Mouse (Mus musculus) retina, embryonic 14.5 days (tissue): ENCODE results near the gene Cactin.

Experiments
- DNase-seq: peaks from one replicate; pipeline ENCODE4 v3.0.0-alpha.2; 2015; ENCODE audit warnings: low spot score

Cactin gene

DNA sequence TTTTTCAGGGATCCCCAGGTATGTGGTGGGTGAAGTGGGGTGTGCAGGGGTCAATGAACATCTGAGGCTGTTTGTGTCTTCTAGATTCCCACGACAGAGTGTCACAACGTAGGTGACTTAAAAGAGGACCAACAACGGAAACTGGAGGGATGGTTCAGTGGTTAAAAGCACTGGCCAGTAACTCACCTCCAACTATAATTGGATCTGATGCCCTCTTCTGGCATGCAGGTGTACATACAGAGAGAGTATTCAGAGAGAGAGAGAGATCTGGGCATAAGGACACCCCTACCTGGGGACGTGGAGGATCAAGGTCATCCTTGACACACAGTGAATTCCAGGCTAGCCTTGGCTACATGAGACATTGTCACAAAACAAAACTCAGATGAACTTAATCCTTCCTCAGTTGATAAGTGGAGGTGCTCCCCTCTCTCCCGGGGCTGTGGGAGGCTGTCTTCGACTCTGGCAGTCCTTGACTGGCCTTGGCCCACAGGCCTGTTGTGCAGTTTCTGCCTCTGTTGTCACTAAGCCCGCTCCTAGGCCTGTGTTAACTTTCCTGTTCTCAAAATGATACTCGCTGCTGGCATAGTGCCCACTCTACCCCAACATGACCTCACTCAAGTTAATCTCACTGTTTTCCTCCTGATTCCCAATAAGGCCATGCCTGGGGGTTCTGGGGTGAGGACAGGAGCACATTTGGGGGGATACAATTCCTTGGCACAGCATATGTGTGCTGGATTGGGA lies 23.7 kb downstream of the Cactin start:
- no peak for DNase-seq

DNA sequence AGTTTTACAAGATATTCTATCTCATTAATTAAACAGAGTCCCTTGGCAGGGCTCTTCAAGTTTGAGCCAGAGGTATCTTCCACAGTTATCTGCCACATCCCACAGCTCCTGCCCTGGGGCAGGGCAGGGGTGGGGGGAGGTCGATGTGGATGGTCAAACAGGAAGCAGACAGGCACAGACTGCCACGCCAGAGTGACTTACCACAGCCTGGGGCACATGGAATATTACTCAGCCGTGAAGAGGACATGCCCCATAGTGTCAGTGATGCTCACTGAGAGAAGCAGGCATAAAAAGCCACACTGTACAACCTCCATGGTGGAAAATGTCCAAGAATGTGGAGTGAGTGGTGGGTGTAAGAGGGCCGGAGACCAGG lies 24.2 kb downstream of the Cactin start:
- DNase-seq: no peak

DNA sequence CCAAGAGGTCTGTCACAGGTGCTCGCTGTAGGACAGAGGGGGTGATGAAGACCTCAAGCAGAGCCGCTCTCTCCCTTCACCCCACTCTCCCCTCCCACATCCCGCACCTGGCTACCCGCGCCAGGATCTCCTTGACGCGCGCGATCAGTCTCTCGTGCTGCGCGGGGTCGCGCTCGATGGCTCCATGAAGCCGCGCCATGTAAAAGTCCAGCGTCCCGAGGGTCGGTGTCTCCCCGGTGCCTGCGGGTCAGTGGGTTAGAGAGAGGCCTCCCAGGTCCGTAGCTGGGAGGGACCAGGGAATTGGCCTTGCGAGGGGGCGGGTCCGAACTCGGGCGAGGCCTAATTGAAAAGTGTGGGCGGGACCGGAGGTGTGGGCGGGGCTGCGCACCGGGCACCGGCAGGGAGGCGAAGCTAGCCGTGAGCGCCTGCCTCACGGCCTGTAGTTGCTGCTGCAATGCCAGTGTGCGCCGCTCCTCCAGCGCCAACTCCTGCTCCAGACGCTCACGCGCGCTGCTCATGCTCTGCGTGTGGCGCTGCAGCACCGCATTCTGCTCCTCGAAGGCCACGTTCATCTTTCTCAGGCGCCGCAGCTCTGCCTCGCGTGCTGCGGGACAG lies 25.7 kb downstream of the Cactin start:
- DNase-seq: peak; percentile 73

DNA sequence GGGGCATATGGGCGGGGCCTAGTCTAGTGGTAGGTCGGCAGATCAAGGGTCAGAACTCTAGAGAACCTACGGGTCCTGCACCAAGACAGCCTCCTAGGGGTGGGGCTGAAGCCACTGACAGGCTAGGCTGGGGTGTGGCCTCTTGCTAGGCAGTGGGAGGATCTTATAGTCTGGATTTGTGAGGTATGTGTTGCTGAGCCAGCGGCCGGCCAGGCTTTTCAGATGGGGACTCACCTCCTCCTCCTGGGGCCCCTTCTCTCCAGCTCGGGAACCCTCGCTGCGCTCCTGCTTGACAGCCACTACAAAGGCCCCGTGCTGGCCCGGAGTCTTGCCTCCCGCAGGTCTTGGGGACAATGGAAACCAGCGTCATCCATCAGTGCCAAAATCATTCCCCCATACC lies 28.2 kb downstream of the Cactin start:
- no peak for DNase-seq

DNA sequence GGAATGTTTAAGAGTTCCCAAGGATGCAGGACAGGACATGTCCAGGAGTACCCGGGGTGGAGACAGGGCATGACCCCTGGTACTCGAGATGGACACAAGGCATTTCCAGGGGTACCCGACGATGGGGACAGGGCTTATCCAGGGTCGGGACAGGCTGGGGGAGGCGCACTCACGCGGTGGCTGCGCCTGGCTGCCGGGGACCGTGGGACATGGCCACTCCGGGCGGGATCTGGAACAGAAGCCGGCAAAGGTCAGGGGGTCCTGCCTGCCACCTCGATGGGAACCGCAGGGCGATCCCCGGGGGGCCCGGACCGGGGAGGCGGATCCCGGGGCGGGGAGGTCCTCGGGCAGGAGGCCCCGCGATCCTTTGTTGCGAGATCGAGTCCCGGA lies 29.1 kb downstream of the Cactin start:
- DNase-seq: no peak

DNA sequence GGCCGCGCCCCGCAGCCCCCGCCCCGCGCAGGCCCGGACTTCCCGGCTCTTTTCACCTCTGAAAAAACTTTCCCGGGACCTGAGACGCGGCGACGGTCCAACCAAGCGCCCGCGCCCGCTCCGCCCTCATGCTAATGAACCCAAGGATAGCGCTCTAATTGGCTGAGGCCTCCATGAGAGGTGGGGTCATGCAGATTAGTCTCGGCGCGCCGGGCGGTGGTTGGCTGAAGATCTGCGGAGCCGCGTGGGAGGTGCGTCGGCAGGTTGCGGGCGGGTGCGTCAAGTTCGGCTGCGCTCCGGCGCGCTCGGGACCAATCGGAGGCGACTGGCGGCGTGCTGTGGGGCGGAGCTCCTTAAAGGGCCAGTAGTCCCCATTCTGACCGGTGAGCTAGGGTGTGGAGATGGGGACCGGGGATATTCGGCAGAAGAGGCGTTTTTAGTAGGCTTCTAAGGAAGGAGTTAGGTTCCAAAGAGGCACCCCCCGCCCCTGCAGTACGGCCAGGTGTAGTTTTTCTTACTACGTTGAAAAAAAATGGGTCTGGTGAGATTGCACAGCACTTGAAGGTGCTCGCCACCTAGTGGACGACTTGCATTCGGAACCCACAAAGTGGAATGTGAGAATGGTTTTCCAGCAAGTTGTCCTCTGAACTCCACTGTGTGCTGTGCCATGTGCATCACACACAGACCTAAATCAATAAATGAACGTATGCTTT lies 29.6 kb downstream of the Cactin start, which contains the start of gene Hmg20b:
Gene Hmg20b, minus strand, starts transcription at position 130 of the 713 bp plus-strand sequence.
- peak; percentile 99 for DNase-seq

DNA sequence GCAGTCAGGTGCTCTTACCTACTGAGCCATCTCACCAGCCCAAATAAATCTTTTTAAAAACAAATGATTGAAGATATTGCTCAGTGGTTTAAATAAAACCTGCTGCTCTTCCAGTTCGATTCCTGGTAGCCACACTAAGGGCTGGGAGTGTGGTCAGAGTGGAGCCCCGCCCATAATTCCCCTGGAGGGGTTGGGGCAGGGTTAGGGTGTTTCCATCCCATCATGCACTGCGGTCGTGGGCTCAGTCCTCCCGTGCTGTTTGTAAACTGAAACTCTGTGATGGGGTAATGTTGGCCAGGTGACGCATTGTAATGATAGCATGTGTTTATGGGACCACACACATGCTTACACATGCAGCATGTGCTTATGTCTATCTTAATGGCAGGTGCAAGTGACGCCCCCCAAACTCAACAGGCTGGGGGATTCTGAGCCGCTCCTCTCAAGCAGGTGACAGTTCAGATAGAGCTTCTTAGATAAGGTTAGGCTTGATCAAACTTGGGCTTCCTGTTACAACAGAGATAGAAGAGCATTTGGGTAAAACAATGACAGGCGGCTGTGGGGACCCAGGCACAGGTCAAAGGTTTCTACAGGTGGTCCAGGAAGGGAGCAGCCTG lies 30.9 kb downstream of the Cactin start:
- DNase-seq: no peak

DNA sequence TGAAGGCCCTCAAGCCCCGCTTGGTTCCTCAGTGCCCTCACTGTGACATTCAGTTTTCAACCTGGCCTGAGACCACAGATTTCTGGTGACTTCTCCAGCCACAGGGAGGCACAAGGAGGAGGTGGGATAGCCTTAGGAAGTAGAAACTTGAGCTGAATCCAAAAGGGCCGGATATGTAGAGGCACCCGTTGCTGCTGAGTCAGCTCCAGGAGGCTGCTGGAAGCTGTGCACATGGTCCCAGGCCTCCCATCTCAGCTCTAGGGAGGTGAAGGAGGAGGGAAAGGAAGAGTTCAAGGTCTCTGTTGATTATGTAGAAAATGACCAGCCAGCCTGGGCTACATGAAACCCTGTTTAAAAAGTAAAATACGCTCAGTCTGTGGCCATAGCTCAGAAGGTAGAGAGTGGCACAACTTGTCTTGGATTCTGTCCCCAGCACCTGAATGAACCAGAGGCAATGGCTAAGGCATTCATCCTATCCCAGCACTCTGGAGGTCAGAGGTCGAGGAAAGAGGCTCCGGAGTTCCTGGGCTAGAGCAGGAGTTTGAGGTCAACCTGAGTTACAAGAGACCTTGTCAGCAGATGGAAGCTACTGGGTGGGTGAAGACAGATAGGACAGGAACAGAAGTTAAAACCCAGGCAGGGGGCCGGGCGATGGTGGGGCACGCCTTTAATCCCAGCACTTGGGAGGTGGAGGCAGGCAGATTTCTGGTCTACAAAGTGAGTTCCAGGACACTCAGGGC lies 34.0 kb downstream of the Cactin start:
- no peak for DNase-seq

DNA sequence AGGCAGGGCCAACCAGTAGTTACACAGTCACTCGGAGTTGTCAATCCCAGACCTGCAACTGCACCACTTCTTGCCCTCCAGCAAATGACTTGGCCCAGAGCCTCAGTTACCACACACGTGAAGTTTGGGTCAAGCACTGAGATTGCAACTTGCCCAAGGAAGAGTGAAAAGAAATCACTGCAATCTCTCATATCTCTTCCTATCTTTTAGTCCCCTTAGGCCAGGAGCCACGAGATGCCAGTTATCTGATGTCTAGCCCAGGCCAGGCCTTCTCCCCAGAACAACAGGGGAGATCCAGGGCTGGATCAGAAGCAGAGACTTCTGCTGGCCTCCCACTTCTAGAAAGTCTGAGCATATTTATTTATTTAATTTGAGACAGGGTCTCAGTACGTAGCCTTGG lies 34.6 kb downstream of the Cactin start:
- DNase-seq: no peak

DNA sequence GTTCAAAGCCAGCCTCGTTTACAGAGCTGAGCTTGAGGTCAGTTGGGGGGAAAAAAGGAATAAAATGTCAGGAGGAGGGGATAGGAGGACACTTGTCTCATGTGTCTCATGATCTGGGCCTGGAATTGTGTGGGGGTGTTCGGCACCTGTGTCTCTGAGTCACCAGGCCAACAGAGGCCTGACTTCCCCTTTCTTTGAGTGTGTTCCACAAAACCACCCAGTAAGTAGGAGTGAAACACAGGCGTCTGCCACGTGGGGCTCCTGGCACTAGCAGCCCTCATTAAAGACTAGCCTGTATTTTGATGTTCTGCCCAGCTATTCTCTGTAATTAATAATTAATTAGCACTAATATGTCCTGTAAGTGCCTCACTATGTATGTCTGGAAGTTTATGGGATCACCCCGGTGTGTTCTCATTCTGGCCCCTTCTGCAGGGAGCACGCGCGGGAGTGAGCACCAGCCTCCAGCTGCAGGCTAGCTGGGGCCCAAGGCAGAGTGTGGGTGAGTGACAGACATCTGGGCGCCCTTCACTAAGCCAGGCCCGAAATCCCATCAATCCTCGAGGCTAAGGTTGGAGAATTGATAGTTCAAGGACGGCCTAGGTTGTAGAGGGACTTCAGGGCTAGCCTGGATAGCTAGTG lies 35.6 kb downstream of the Cactin start:
- DNase-seq: no peak

DNA sequence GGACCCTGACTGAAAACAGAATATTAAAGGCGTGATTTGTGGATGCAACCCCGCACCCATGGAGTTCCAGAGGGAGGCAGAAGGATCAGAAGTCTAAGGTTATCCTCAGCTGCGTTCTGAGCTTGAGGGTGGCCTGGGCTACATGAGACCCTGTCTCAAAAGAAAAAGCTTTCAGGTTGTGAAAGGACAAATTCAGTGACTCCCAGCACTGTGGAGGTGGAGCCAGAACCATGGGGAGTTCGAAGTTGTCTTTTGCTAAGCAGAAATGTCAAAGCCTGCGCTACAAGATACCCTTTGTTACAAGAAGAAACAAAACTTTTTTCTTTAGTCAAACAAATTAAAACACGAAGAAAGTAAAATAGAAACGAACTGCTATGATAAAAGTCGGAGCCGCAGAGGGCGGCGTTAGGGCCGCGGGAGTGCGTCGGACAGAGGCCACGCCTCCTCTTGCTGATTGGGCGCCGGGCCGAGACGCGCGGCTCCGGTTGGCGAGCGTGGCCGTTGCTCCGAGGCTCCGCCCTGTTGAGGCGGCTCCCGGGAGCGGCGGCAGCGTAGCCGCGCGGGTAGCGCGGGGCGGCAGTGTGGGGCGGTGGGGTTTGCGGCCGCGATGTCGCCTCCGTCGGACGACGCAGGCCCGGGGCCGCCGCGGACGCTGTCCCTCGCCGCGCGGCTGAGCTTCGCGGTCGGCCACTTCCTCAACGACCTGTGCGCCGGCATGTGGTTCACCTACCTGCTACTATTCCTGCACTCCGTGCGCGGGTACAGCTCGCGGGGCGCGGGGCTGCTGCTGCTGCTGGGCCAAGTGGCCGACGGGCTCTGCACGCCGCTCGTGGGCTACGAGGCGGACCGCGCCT lies 36.3 kb downstream of the Cactin start, which contains the start of gene Mfsd12:
Gene Mfsd12, plus strand, starts transcription at position 501 of the 854 bp plus-strand sequence.
- peak; percentile 92 for DNase-seq

DNA sequence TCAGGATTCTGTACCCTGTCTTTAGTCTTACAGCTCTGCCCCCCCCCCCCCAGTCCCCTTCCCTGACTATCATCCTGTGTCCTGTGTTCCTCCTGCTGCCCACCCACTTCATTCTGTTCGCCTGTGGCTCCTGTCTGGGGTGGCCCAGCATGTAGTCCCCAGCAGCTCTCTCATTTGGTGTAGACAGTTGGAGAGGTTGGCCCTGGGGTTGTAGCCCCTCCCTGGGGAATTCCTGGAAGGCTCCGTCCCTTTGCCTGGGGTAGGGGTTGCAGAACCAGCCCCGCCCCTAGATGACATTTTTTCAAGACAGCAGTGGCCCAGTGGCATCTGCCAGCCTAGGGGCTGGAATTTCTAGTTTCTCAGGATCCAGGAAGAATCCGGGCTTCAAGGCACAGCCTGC lies 37.3 kb downstream of the Cactin start:
- DNase-seq: no peak

DNA sequence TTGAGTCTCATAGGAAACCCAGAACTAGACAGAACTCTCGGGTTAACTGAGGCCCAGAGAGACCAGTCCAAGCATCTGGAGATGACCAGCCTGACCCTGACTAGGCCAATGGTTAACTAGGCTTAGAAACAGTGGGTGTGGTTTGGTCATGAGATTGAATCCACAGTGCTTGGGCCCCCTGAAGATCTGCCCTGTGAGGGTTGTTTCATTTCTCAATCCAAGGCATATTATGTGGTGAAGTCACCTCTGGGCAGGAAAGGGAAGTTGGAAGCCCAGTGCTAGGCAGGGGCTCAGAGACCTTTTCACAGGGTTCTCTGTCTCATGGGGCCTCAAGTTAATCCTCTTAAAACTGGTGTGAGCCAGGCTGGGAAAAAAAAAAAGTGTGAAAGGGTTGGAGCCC lies 37.9 kb downstream of the Cactin start:
- DNase-seq: no peak

DNA sequence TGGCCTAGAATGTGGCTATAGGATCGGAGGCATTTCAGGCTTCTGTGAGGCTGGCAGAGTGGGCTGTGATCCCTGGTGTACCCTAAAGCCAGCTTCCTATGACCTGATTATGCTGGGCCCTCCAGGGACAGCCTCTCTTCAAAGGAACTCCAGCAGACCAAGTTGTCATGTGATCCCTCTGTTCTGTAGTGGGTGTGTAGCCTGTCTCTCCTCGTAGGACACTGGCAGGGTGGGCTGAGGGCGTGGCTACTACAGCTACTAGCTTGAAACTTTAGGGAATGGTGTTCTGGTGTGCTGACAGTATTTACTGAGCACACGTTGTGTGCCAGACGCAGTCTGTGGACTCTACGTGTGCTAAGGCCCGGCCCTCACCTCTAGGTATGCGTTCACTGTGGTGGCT lies 39.8 kb downstream of the Cactin start:
- no peak for DNase-seq

DNA sequence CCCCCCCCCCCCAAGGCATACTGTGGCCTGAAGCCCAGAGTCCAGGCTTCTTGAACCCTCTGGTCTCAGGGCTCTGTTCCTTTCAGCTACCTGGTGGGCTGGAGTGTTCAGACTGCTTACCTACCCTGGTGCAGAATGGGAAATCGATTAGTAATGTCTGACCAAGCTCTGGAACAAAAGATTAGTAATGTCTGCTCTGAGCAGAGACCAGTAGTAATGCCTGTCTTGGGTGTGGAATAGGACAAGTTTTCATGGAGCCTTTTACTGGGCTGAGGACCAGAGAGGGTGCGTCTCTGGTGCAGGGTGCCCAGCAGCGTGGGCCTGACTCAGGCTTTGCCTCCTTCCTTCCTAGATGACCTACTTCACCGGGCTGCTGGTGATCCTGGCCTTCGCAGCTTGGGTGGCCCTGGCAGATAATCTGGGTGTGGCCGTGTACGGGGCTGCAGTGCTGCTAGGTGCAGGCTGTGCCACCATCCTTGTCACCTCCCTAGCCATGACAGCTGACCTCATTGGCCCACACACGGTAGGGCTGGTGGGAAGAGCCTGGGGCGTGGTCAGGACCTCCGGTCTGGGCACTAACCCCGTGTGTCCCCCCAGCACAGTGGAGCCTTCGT lies 41.5 kb downstream of the Cactin start:
- no peak for DNase-seq

DNA sequence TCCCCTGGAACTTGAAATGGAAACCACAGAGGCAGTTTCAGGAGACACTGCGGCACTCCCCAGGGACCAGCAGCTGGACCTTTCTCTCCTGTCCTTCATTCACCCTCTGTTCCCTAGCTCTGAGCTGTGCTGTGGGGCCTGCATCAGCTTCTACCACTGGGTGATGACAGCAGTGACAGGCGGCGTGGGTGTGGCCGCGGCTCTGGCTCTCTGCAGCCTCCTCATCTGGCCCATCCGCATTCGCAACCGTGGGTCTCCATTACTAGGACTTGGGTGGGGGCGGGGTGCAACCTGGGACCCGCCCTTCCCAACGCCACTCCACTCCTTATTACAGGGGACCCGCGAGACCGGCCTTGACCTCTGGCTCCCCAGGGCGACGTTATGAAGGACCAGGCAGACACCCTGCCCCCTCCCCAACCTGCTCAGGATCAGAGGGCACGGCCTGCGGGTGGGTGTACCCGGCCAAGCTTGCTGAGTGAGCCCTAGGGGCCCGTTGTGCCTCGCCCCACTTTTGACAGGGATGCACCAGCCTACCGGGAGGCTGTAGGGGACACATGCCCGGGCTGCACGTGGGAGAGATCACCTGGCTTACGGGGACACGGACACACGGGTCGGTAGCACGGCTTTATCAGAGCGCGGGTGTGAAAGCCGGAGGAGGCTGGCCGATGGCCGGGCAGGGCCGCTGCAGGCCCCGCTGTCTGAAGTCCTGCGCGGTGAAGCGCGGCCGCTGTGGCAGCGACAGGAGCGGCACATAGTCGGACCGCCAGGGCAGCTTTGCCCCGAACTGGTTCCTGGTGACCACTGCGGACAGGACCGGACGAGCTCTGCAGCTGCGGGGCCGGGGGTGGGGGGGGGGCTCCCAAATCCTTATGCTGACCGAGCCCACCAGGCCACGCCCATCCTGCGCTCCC lies 42.8 kb downstream of the Cactin start:
- DNase-seq: no peak

DNA sequence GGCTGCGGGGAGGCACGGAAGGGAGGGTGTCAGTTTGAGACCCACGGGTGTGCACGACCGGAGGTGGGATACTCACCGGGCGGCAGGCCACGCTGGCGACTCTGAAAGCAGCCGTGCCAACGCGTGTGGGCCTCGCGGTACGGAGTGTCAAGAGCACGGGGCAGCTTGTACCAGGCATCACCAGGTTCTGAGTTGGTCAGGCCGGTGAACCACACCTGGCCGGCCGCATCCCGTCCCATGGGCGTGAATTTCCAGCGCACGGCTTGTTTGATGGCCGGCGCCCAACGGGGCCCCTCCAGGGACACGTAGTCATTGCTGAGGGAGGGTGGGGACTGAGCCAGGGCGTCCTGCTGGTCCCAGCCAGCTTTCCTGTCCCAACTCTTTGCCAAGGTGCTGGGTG lies 43.8 kb downstream of the Cactin start:
- DNase-seq: no peak

DNA sequence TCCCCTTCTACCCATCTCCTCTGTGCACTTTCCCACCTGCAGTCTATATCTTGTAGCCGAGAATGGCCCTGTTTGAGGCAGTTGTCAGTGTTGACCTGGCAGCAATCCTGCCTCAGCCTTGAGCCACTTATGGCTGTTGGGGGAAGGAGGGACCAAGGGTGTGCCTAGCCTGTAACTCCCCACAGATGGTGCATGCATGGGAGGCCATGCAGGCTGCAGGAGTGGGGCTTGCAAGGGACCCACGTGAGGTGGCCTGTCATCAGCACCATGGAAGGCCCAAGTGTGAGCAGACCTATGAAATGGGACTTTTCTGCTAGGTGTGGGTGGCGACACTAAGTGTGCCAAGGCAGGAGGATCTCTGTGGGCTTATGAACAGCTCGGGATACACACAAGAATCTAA lies 44.2 kb downstream of the Cactin start:
- no peak for DNase-seq
